Mouse (Mus musculus) midbrain, embryonic 10.5 days (tissue): ENCODE data around the gene Tgm2. TPM values are rescaled to one million over a fixed set of nuclear protein-coding genes. Genes with fewer than 3 reads are reported as not detected.

ENCODE experiments used
- DNase-seq: peaks from one replicate; pipeline ENCODE4 v3.0.0-alpha.2; 2017; ENCODE audit warnings: low spot score
- H3K27ac ChIP-seq: fragments of 300-500 bp; sonication (generic); replicated peaks from 2 replicates; pipeline ENCODE4 v1.5.1; 2016; ENCODE audit warnings: mild to moderate bottlenecking
- H3K27me3 ChIP-seq: fragments of 300-500 bp; sonication (generic); 2 replicates; pipeline ENCODE4 v1.6.1; 2016; ENCODE audit warnings: low read depth, mild to moderate bottlenecking; ENCODE audit not compliant: poor library complexity, severe bottlenecking
- H3K36me3 ChIP-seq: fragments of 300-500 bp; sonication (generic); 2 replicates; pipeline ENCODE4 v1.6.1; 2016; ENCODE audit warnings: mild to moderate bottlenecking, moderate library complexity
- H3K4me1 ChIP-seq: fragments of 300-500 bp; sonication (generic); 2 replicates; pipeline ENCODE4 v1.6.1; 2016
- H3K4me3 ChIP-seq: fragments of 300-500 bp; sonication (generic); 2 replicates; pipeline ENCODE4 v1.5.1; 2016; ENCODE audit warnings: mild to moderate bottlenecking, moderate library complexity
- H3K9me3 ChIP-seq: fragments of 300-500 bp; sonication (generic); replicated peaks from 2 replicates; pipeline ENCODE4 v1.6.1; 2016; ENCODE audit warnings: mild to moderate bottlenecking
- WGBS: fragments of 180-500 bp; shearing (Covaris S2); methylation state at CpG from one replicate; pipeline ENCODE4 v1.1.7; 2016; 5-methylcytosine and 5-hydroxymethylcytosine counted together
- polyA plus RNA-seq: library from polyadenylated mRNA; unstranded; fragments of >200 nt; fragmentation: Nextera tagmentation; extraction: Ambion mirVana; gene quantifications from 2 replicates; pipeline ENCODE4 v1.2.1, GENCODE M21; 2016

Gene Tgm2
- polyA plus RNA-seq, 1 experiment from 2014 or later, result 9.0 TPM

GRCm38 (mm10) chr2:158067260-158067824, 78.9 kb downstream of the Tgm2 start:
- no peaks in the 10 kb centered on the region for H3K9me3 ChIP-seq
- H3K4me1 ChIP-seq, result no peaks in the 10 kb centered on the region
- H3K36me3 ChIP-seq, result peaks cover 78% of the 10 kb centered on the region
- no peak for DNase-seq
- WGBS, result 92% methylated on average over 5 of the region's 5 CpGs
- H3K27me3 ChIP-seq, result no peaks in the 10 kb centered on the region
- H3K27ac ChIP-seq, result no peak overlapping the region
- no peak overlapping the region for H3K4me3 ChIP-seq

- no peak overlapping the region for H3K27ac ChIP-seq
- H3K4me3 ChIP-seq, result no peak overlapping the region
- H3K4me1 ChIP-seq, result no peaks in the 10 kb centered on the region
- H3K27me3 ChIP-seq, result no peaks in the 10 kb centered on the region
- no peak for DNase-seq
- no peaks in the 10 kb centered on the region for H3K9me3 ChIP-seq
- H3K36me3 ChIP-seq, result peaks cover 78% of the 10 kb centered on the region
Measured at GRCm38 (mm10) chr2:158066456-158066855, 79.8 kb downstream of the Tgm2 start.

Other genes with a start within 250 kb of the Tgm2 start
- 0.53 and 1.4 TPM in 2 replicates for gene Vstm2l, start 231.8 kb downstream of the Tgm2 start, polyA plus RNA-seq
- 41.6 and 43.4 TPM in 2 replicates for gene Tti1, start 118.0 kb downstream of the Tgm2 start, polyA plus RNA-seq
- 56.6 and 60.8 TPM in 2 replicates for gene Rprd1b, start 117.9 kb downstream of the Tgm2 start, polyA plus RNA-seq
- gene D630003M21Rik, start 82.8 kb upstream of the Tgm2 start, polyA plus RNA-seq, result 2.3 and 3.1 TPM in 2 replicates
- not detected in 2 replicates for gene Bpi, start 111.7 kb upstream of the Tgm2 start, polyA plus RNA-seq
- 1.6 and 2.0 TPM in 2 replicates for gene Lbp, start 160.1 kb upstream of the Tgm2 start, polyA plus RNA-seq
- 36.4 and 55.1 TPM in 2 replicates for gene Snhg11, start 229.2 kb upstream of the Tgm2 start, polyA plus RNA-seq